Mouse (Mus musculus): ENCODE results near the gene Lypd3. TPM values are rescaled to one million over a fixed set of nuclear protein-coding genes. Genes with fewer than 3 reads are reported as not detected.
"Not testable (repeated sequence)": the region's sequence is repeated elsewhere in the genome, so short reads cannot be mapped to it uniquely, and the experiment has no call there.

The Lypd3 gene
- total RNA-seq, 1 experiment from 2014 or later = 1.5 TPM

DNA sequence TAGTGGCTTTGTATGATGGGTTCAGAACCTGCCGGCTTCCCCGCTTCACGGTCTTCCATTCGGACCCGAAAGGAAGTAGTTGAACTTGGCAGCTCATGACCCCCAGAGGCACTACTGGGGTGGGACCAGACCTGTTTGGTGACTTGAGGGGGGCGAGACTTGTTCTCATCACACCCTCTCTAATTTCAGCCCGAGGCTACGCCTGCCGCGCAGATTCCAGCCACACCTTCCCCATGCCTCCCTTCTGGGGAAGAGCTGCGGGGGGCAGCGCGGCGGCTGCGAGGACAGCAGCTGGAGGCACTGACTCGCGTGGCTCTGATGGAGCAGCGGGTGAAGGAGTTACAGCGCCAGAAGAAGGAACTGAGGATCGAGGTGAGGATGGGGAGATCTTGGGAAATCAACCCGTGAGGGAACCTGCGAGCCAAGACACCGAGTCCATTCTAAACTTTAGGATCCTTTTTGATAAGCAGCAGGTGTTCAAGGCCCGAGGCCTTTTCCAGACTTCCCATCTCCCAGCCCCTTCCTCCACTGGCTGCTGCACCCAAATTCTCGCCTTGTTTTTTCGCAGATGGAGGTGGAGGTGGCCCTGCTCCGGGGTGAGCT is 23.9 kb upstream of the Lypd3 start:
- no peak for DNase-seq

DNA sequence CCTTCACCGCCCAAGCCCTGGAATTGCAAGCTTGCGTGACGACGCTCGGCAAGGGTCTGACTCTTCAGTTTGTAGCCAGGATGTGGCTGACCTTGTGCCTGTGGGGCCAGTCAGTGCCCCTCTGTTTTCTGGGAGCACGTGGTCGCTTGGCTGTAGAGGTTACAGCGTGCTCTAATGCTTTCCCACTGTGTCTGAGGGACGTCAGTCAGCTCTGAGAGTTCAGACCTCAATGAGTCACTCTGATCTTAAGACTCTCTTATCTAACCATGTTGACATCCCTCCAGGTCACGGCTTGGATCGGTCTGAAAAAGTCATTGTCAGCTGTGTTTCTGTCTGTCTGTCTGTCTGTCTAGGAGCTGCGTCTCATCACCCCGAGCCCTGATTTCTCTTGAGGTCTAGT is 21.5 kb upstream of the Lypd3 start:
- no peak for DNase-seq

GRCm38 (mm10) chr7:24617763-24618162 is 18.6 kb upstream of the Lypd3 start:
- DNase-seq = no peak

GRCm38 (mm10) chr7:24618374-24618773 is 18.0 kb upstream of the Lypd3 start:
- not testable (repeated sequence) for DNase-seq

DNA sequence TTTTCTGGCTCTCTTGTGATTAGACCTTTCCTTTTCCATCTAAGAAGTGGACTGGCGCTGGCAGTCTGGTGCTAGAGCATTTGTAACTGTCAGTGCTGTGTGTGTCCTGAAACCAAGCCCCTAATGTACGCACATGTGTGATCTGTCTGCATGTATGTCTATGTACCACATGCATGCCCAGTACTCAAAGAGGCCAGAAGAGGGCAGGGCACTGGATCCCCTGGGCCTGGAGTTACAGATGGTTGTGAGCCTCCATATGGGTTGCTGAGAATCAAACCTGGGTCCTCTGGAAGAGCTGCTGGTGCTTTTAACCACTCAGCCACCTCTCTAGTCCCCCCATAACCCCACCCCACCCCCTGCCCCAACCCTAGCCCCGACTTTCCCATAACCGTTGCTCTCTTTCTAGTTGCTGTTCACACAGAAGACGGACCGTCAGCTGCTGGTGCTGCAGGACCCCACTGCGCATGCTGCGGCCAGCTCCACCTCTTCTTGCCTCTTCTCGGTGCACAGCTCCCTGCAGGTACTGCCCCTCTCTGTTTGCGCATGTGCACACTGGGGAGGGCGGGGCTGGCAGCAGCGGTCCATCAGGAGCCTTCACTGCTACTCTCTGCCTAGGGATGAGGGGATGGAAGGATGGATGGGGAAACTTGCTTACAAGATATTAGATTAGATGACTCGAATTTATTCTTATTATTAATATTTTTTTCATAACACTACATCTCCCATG is 16.5 kb upstream of the Lypd3 start:
- no peak for DNase-seq

DNA sequence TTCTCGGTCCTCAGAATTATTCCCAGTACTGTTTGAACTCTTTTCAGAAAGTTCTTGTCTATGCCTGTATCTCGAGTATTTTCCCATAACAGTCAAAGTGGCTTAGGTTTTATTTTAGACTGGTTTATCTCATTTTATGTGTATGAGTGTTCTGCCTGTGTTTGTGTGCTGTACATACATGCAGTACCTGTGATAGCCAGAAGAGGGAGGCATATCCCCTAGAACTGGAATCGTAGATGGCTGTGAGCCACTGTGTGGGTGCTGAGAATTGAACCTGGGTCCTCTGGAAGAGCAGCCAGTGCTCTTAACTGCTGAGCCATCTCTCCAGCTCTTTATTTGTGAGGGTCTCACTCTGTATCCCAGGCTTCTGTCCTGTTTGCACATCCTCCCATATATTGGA is 15.2 kb upstream of the Lypd3 start:
- DNase-seq = no peak

- DNase-seq = no peak
These were observed 13.4 kb upstream of the Lypd3 start for GRCm38 (mm10) chr7:24622967-24623366.

- DNase-seq = peak; percentile 90
These were observed 7.4 kb upstream of the Lypd3 start for GRCm38 (mm10) chr7:24628685-24629610.

GRCm38 (mm10) chr7:24629672-24630071 is 6.7 kb upstream of the Lypd3 start:
- no peak for DNase-seq

DNA sequence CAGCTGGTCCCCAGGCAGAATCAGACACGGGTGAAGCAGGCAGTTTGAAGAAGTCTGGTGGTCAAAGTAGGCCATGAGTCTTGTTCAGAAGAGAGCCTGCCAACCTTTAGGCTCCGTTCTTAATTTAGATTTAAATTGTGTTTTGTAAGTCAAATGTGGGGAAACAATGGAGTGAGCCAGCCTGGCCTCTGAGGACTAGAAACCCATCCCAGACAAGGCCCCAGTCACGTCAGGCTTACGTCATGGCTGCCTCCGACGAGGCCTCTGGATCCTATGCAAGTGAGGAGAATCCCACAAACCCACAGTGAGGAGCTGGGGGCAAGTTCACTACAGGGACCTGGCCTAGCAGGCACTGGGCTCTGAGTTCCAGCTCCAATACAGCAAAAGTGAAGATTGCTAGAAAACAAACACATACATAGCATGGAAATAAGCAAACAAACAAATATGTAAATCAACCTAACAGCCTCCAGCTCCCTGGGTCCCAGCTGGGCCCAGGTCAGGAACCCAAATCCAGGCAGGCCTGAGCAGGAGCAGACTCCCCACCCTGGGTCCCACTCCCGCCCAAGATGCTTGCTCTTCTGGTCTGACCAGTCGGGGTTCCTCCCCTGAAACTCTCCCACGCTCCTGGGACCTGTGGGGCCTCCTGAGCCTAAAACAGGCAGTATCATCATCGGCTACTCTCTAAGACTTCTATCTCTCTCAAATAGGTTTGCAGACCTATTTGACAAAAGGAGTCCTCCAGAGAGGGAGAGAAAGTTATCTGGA is 6.1 kb upstream of the Lypd3 start:
- no peak for DNase-seq

DNA sequence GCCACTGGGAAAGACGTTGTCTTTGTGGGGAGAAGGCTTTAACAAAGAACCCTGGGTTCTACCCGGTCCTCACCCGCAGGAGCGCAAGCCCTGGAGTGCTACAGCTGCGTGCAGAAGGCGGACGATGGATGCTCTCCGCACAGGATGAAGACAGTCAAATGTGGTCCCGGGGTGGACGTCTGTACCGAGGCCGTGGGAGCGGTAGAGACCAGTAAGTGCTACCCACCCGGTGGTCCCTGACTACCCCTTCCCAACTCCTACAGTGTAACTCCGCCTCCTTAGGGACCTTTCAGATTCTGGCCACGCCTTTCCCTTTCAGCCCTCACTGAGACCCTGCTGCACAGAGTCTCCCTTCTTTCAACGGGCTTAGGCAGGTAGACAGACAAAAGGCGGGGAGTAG is 696 bp downstream of the Lypd3 start:
- no peak for DNase-seq

- peak; percentile 25 for DNase-seq
These were observed 1.9 kb downstream of the Lypd3 start for GRCm38 (mm10) chr7:24638026-24638856.

- DNase-seq = no peak
These were observed 4.1 kb downstream of the Lypd3 start for GRCm38 (mm10) chr7:24640450-24640849.

DNA sequence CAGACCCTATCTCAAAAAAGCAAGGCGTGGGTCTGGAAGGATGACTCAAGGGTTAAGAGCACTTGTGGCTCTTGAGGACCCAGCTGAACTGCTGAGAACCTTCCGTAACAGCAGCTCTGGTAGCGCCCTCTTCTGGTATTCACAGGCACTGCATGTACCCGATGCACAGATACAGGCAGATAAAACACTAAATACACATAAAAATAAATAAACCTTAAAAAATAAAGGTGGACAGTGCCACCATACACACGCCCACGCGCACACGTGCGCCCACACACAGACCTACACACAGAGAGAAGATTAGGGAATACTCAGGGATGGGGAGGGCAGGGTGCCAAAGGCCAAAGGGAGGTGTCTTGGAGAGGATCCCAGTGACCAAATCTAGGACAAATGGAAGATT is 6.1 kb downstream of the Lypd3 start:
- peak; percentile 66 for DNase-seq

DNA sequence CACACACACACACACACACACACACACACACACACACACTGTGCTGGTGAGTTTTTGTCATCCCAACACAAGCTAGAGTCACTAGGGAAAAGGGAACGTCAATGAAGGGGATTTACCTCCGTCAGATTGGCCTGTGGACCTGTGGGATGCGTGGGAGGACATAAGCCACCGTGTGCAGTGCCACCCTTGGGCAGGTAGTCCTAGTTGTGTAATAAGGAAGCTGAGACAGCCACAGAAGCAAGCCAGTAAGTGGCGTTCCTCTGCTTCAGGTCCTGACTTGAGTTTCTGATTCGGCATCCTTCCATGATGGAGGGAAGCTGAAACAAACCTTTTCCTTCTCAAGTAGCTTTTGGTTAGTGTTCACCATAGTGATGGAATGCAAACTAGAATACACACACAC is 8.1 kb downstream of the Lypd3 start:
- no peak for DNase-seq

- no peak for DNase-seq
These were observed 8.6 kb downstream of the Lypd3 start for GRCm38 (mm10) chr7:24644996-24645395.

DNA sequence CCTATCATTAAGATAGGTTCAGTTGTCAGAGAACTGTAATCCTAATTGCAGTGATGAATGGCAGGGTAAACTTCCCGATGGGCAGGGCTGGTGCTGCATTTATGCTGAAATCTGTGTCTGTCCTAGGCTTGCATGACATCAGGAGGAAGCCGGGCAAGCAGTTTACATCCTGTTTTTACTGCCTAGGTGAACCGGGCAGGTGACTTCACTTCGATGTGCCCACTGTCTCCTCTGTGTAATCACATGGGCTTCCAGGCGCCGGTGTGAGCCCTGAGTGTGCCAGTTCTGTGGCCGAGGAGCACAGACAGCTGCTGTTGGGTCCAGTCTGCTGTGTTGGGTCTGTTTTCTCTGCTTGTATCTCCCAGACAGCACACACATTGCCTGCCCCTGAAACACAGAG is 10.1 kb downstream of the Lypd3 start:
- DNase-seq = no peak

- peak; percentile 65 for DNase-seq
These were observed 17.3 kb downstream of the Lypd3 start for GRCm38 (mm10) chr7:24653681-24654080.

GRCm38 (mm10) chr7:24659737-24660357 is 23.5 kb downstream of the Lypd3 start:
- DNase-seq = no peak

GRCm38 (mm10) chr7:24661118-24661904 is 25.0 kb downstream of the Lypd3 start:
- DNase-seq = no peak
